Mouse (Mus musculus): ENCODE data around the gene Bax.
"Not testable (repeated sequence)": the region's sequence is repeated elsewhere in the genome, so short reads cannot be mapped to it uniquely, and the experiment has no call there.

- TF ChIP-seq POLR2A (IDR thresholded peaks at IDR 0.05; ENCODE audit: borderline replicate concordance, low read depth, low read length); CTCF (IDR thresholded peaks at IDR 0.05; ENCODE audit: low read depth, low read length): not testable (repeated sequence)
These were observed 13.6 kb upstream of the Bax start for GRCm38 (mm10) chr7:45480310-45480709.

Data from bone marrow macrophage, adult 2 months (primary cell).